28 mouse cellular contexts compared by ENCODE assay signal in genomic region chr2:50264059-50264458, GRCm38 (mm10).
"Had no signal": no experiment of that assay in that cellular context is flagged by ENCODE, and none has a peak within 500 bp of the region (broad histone marks: within the 10 kb centered on the region; RNA-seq: fewer than 3 reads in every experiment).

No protein-coding gene starts in this region.

- H3K4me2 ChIP-seq: embryonic facial prominence, embryonic 12.5 days; embryonic facial prominence, embryonic 13.5 days; embryonic facial prominence, embryonic 15.5 days; forebrain, embryonic 12.5 days; forebrain, embryonic 13.5 days; forebrain, embryonic 15.5 days had no signal

- H3K4me3 ChIP-seq: embryonic facial prominence, embryonic 10.5 days; embryonic facial prominence, embryonic 12.5 days; embryonic facial prominence, embryonic 13.5 days; embryonic facial prominence, embryonic 15.5 days; erythroblast, embryonic 14.5 days; forebrain, embryonic 10.5 days; forebrain, embryonic 12.5 days; forebrain, embryonic 13.5 days; forebrain, embryonic 15.5 days; gastrocnemius, adult 2 months; heart, adult 2 months had no signal

- ATAC-seq: forebrain, embryonic 13.5 days; forebrain, embryonic 14.5 days; forebrain, embryonic 15.5 days; forebrain, embryonic 16.5 days; forebrain, postnatal 0 days had no signal

- DNase-seq: cerebellum, adult 2 months; cerebellum, adult 8-10 months; cerebellum, adult 9-10 months; cerebellum, adult 9-11 months; cerebellum, postnatal 10 days; cerebellum, postnatal 14 days; cerebellum, postnatal 25 days; cerebellum, postnatal 36 days; embryo, embryonic 11 days; forebrain, postnatal 0 days; gastrocnemius, adult 2 months; gastrocnemius, postnatal 10 days; gastrocnemius, postnatal 14 days; gastrocnemius, postnatal 25 days; gastrocnemius, postnatal 36 days; heart, adult 18-20 months; heart, adult 2 months had no signal

- H3K9ac ChIP-seq: embryonic facial prominence, embryonic 12.5 days; embryonic facial prominence, embryonic 13.5 days; embryonic facial prominence, embryonic 15.5 days; forebrain, embryonic 12.5 days; forebrain, embryonic 13.5 days; forebrain, embryonic 15.5 days; forebrain, postnatal 0 days had no signal

- H3K27me3 ChIP-seq: embryonic facial prominence, embryonic 12.5 days; embryonic facial prominence, embryonic 13.5 days; embryonic facial prominence, embryonic 15.5 days; forebrain, embryonic 12.5 days; forebrain, embryonic 13.5 days; forebrain, embryonic 15.5 days had no signal

- H3K27ac ChIP-seq: embryonic facial prominence, embryonic 10.5 days; embryonic facial prominence, embryonic 12.5 days; embryonic facial prominence, embryonic 13.5 days; embryonic facial prominence, embryonic 15.5 days; forebrain, embryonic 10.5 days; forebrain, embryonic 12.5 days; forebrain, embryonic 13.5 days; forebrain, embryonic 15.5 days; gastrocnemius, adult 2 months; heart, adult 2 months had no signal

- H3K4me1 ChIP-seq: embryonic facial prominence, embryonic 13.5 days; embryonic facial prominence, embryonic 15.5 days; forebrain, embryonic 12.5 days; forebrain, embryonic 13.5 days; forebrain, embryonic 15.5 days had no signal

- H3K9me3 ChIP-seq: embryonic facial prominence, embryonic 10.5 days; embryonic facial prominence, embryonic 12.5 days; embryonic facial prominence, embryonic 13.5 days; embryonic facial prominence, embryonic 15.5 days; forebrain, embryonic 10.5 days; forebrain, embryonic 12.5 days; forebrain, embryonic 13.5 days; forebrain, embryonic 15.5 days had no signal

- H3K36me3 ChIP-seq: embryonic facial prominence, embryonic 10.5 days; embryonic facial prominence, embryonic 12.5 days; embryonic facial prominence, embryonic 13.5 days; embryonic facial prominence, embryonic 15.5 days; forebrain, embryonic 10.5 days; forebrain, embryonic 12.5 days; forebrain, embryonic 15.5 days had no signal
